8 mouse cellular contexts compared by ENCODE assay signal in genomic region chr17:15497882-15498752, GRCm38 (mm10). TPM values are rescaled to one million over a fixed set of nuclear protein-coding genes. Genes with fewer than 3 reads are reported as not detected.
DNase-seq lines count a peak whose midpoint lies in the region; ATAC-seq lines count a peak whose summit lies in the region.

No protein-coding gene starts in this region.

- H3K36me3 ChIP-seq in intestine, embryonic 14.5 days (ENCODE audit: control insufficient read depth, insufficient read depth, low read length): peaks cover 24% of the 10 kb centered on the region

- no peaks in the 10 kb centered on the region for H3K9me3 ChIP-seq in intestine, embryonic 14.5 days (ENCODE audit: control insufficient read depth, low read length)

- no peaks in the 10 kb centered on the region for H3K27me3 ChIP-seq in intestine, embryonic 14.5 days (replicated peaks; ENCODE audit: control insufficient read depth, insufficient read depth, low read length)

- peak overlapping the region; percentile 90 for H3K27ac ChIP-seq in intestine, embryonic 14.5 days (ENCODE audit: low read depth)

- peaks cover 30% of the 10 kb centered on the region for H3K4me1 ChIP-seq in intestine, embryonic 14.5 days (replicated peaks; ENCODE audit: control insufficient read depth, insufficient read depth, low read length)

- peak overlapping the region; percentile 91 for H3K4me3 ChIP-seq in intestine, embryonic 14.5 days (ENCODE audit: low read depth, low read length)

- peak overlapping the region; percentile 85 for H3K9ac ChIP-seq in intestine, embryonic 14.5 days (ENCODE audit: low read length)

- peak overlapping the region; percentile 70 for H3K4me2 ChIP-seq in intestine, embryonic 14.5 days (ENCODE audit: low read length)

- peak; percentile 95 to 98 for DNase-seq in adrenal gland, adult (ENCODE audit: inconsistent age in 2 of 2, low spot score in 1 of 2)
- peak; percentile 97 for DNase-seq in embryo, embryonic 10.5 days (ENCODE audit: low spot score)
- peak; percentile 95 for DNase-seq in gastrocnemius, postnatal 14 days
- DNase-seq in intestine, embryonic 14.5 days (ENCODE audit: low spot score): peak; percentile 96
- peak; percentile 95 to 96 for DNase-seq in left cerebral cortex, postnatal 14 days (ENCODE audit: low spot score in 2 of 2)
- peak; percentile 90 for DNase-seq in mesoderm, embryonic 11.5 days (ENCODE audit: low read depth, low spot score)
- peak; percentile 93 to 94 for DNase-seq in right cerebral cortex, postnatal 36 days (ENCODE audit: low spot score in 2 of 2)
- DNase-seq in yolk sac, embryonic 10.5 days (ENCODE audit: low spot score): peak; percentile 91

- intact Hi-C loops in gastrocnemius, postnatal 14 days (cut with DNase I; ENCODE audit: low total_unique reads): no loop called here
- intact Hi-C loops in left cerebral cortex, postnatal 14 days (cut with DNase I): no loop called here

- under 1% methylated on average over 50 of the region's 50 CpGs for WGBS in intestine, embryonic 14.5 days

- peak; percentile 93 for ATAC-seq in intestine, embryonic 14.5 days (replicated peaks; ENCODE audit: low FRiP score, low TSS enrichment, low read depth)

RNA-seq across cellular contexts. Expression of gene Psmb1, which starts 1.4 kb away (rescaled TPM):
- 100 to 1,000 TPM; 115 to 119 TPM for total RNA-seq in gastrocnemius, postnatal 14 days (2021)
- 265 and 270 TPM in 2 replicates for polyA plus RNA-seq in intestine, embryonic 14.5 days (2014; fragmentation: Nextera tagmentation; extraction: Ambion mirVana)
- 100 to 1,000 TPM; 124 to 125 TPM for total RNA-seq in left cerebral cortex, postnatal 14 days (2021)

RNA-seq across cellular contexts. Expression of gene Tbp, which starts 1.6 kb away (rescaled TPM):
- 1 to 10 TPM; 6.6 to 8.4 TPM for total RNA-seq in gastrocnemius, postnatal 14 days (2021)
- 52.4 and 56.8 TPM in 2 replicates for polyA plus RNA-seq in intestine, embryonic 14.5 days (2014; fragmentation: Nextera tagmentation; extraction: Ambion mirVana)
- total RNA-seq in left cerebral cortex, postnatal 14 days (2021): 10 to 100 TPM; 25.3 to 31.0 TPM

RNA-seq across cellular contexts. Expression of gene Pdcd2, which starts 29.0 kb away (rescaled TPM):
- total RNA-seq in gastrocnemius, postnatal 14 days (2021): 10 to 100 TPM; 12.6 to 15.6 TPM
- 42.9 and 48.6 TPM in 2 replicates for polyA plus RNA-seq in intestine, embryonic 14.5 days (2014; fragmentation: Nextera tagmentation; extraction: Ambion mirVana)
- 10 to 100 TPM; 13.1 to 14.4 TPM for total RNA-seq in left cerebral cortex, postnatal 14 days (2021)

Comparison
In these comparisons a context has a peak if more than half of its experiments do, and no peak if none do; other contexts are left out.
1. Peak in every context shown above with its lines: DNase-seq, ATAC-seq, H3K4me3 ChIP-seq and H3K27ac ChIP-seq.